Mouse (Mus musculus) myocyte (in vitro differentiated cells): Measurements from ENCODE around the gene Rarg. TPM values are rescaled to one million over a fixed set of nuclear protein-coding genes. Genes with fewer than 3 reads are reported as not detected.

Experiments
- H3K27me3 ChIP-seq: one replicate; pipeline ENCODE4 v1.6.1; 2011; ENCODE audit not compliant: control insufficient read depth, insufficient read depth, insufficient read length
- H3K36me3 ChIP-seq: one replicate; pipeline ENCODE4 v1.6.1; 2011; ENCODE audit not compliant: control insufficient read depth, insufficient read depth
- H3K4me2 ChIP-seq: one replicate; pipeline ENCODE4 v1.6.1; 2011; ENCODE audit warnings: low read depth, control low read depth
- H3K4me3 ChIP-seq: one replicate; pipeline ENCODE4 v1.5.1; 2011; ENCODE audit warnings: mild to moderate bottlenecking, control low read depth, moderate library complexity
- H3K79me2 ChIP-seq: one replicate; pipeline ENCODE4 v1.6.1; 2011; ENCODE audit not compliant: control insufficient read depth, insufficient read depth
- H3ac ChIP-seq: one replicate; pipeline ENCODE4 v1.6.1; 2011; ENCODE audit not compliant: control insufficient read depth, insufficient read length
- CEBPB ChIP-seq: IDR thresholded peaks from 2 replicates; pipeline ENCODE4 v1.6.1; 2011; ENCODE audit warnings: mild to moderate bottlenecking, moderate library complexity; ENCODE audit not compliant: poor library complexity, insufficient read depth, severe bottlenecking
- E2F4 ChIP-seq: IDR thresholded peaks from one replicate; pipeline ENCODE4 v1.6.1; 2011; ENCODE audit warnings: mild to moderate bottlenecking, control low read depth, moderate library complexity; ENCODE audit not compliant: insufficient read depth
- MAX ChIP-seq: IDR thresholded peaks from one replicate; pipeline ENCODE4 v1.6.1; 2011; ENCODE audit warnings: low read depth, mild to moderate bottlenecking, control low read depth
- MYOD1 ChIP-seq, 3 experiments: IDR thresholded peaks; one replicate each; pipeline ENCODE4 v1.6.1; 2011; ENCODE audit warnings: control low read depth in 2 of 3, low read depth in 2 of 3, mild to moderate bottlenecking in 2 of 3, moderate library complexity in 1 of 3; ENCODE audit not compliant: insufficient read length in 2 of 3, control insufficient read depth in 1 of 3
- MYOG ChIP-seq, 3 experiments: IDR thresholded peaks; one replicate each; pipeline ENCODE4 v1.6.1; 2011; ENCODE audit warnings: control low read depth in 2 of 3, low read depth in 2 of 3, mild to moderate bottlenecking in 2 of 3; ENCODE audit not compliant: insufficient read length in 2 of 3, control insufficient read depth in 1 of 3, insufficient read depth in 1 of 3
- POLR2A ChIP-seq: IDR thresholded peaks from one replicate; pipeline ENCODE4 v1.6.1; 2011; ENCODE audit warnings: low read depth, mild to moderate bottlenecking, control low read depth, moderate library complexity; ENCODE audit not compliant: insufficient read length
- POLR2AphosphoS2 ChIP-seq: IDR thresholded peaks from one replicate; pipeline ENCODE4 v1.6.1; 2011; ENCODE audit warnings: low read depth, control low read depth; ENCODE audit not compliant: insufficient read length
- REST ChIP-seq: IDR thresholded peaks from one replicate; pipeline ENCODE4 v1.6.1; 2011; ENCODE audit warnings: mild to moderate bottlenecking, control low read depth, moderate library complexity; ENCODE audit not compliant: insufficient read depth, insufficient read length
- SRF ChIP-seq: IDR thresholded peaks from one replicate; pipeline ENCODE4 v1.6.1; 2011; ENCODE audit warnings: low read depth; ENCODE audit not compliant: control insufficient read depth, insufficient read length
- TCF12 ChIP-seq: IDR thresholded peaks from one replicate; pipeline ENCODE4 v1.6.1; 2011; ENCODE audit warnings: mild to moderate bottlenecking, control low read depth; ENCODE audit not compliant: poor library complexity, insufficient read depth, severe bottlenecking
- TCF3 ChIP-seq: IDR thresholded peaks from one replicate; pipeline ENCODE4 v1.6.1; 2011; ENCODE audit warnings: low read depth, control low read depth; ENCODE audit not compliant: insufficient read length
- polyA plus RNA-seq: library from polyadenylated mRNA; unstranded; fragments of >200 nt; fragmentation: generic; extraction: Trizol; gene quantifications from one replicate; pipeline ENCODE4 v1.2.1, GENCODE M21; 2012; ENCODE audit warnings: missing spikeins

Rarg gene
- polyA plus RNA-seq, 1 experiment = 63.8 TPM

GRCm38 (mm10) chr15:102239260-102239590, 18.1 kb downstream of the Rarg start:
- no peak overlapping the region for H3K4me2 ChIP-seq
- no peak overlapping the region for H3ac ChIP-seq
- H3K79me2 ChIP-seq = peaks cover 31% of the 10 kb centered on the region
- peaks cover 43% of the 10 kb centered on the region for H3K36me3 ChIP-seq
- TF ChIP-seq E2F4 = no peak
- TF ChIP-seq MAX = no peak
- TF ChIP-seq MYOD1 (IDR thresholded peaks at IDR 0.05; ENCODE audit: control insufficient read depth in 1 of 3, insufficient read length in 2 of 3, low read depth in 2 of 3) = peak in 2 of 3 experiments; percentile 31 to 47
- TF ChIP-seq MYOG (IDR thresholded peaks at IDR 0.05; ENCODE audit: control insufficient read depth in 1 of 3, insufficient read depth in 1 of 3, insufficient read length in 2 of 3, low read depth in 2 of 3) = peak in 2 of 3 experiments; percentile 10 to 47
- no peak for TF ChIP-seq POLR2A
- no peak for TF ChIP-seq SRF
- TF ChIP-seq CEBPB = no peak
- H3K27me3 ChIP-seq = no peaks in the 10 kb centered on the region
- H3K4me3 ChIP-seq = no peak overlapping the region

- peaks cover 43% of the 10 kb centered on the region for H3K36me3 ChIP-seq
- no peak overlapping the region for H3K4me3 ChIP-seq
- no peaks in the 10 kb centered on the region for H3K27me3 ChIP-seq
- H3ac ChIP-seq = no peak overlapping the region
- H3K4me2 ChIP-seq = no peak overlapping the region
- TF ChIP-seq POLR2AphosphoS2 (no peak), SRF (no peak), POLR2A (no peak), REST (no peak), MAX (no peak), CEBPB (no peak), E2F4 (no peak)
- peaks cover 26% of the 10 kb centered on the region for H3K79me2 ChIP-seq
Measured at GRCm38 (mm10) chr15:102238543-102239259, 18.6 kb downstream of the Rarg start.

- H3ac ChIP-seq = no peak overlapping the region
- H3K36me3 ChIP-seq = peaks cover 34% of the 10 kb centered on the region
- TF ChIP-seq CEBPB (no peak), MYOG (IDR thresholded peaks at IDR 0.05; ENCODE audit: control insufficient read depth in 1 of 3, insufficient read depth in 1 of 3, insufficient read length in 2 of 3, low read depth in 2 of 3) (no peak), TCF12 (no peak), POLR2AphosphoS2 (no peak), TCF3 (no peak), MYOD1 (IDR thresholded peaks at IDR 0.05; ENCODE audit: control insufficient read depth in 1 of 3, insufficient read length in 2 of 3, low read depth in 2 of 3) (no peak), MAX (no peak), E2F4 (no peak), REST (no peak)
- no peak overlapping the region for H3K4me2 ChIP-seq
- no peaks in the 10 kb centered on the region for H3K79me2 ChIP-seq
- no peaks in the 10 kb centered on the region for H3K27me3 ChIP-seq
- H3K4me3 ChIP-seq = no peak overlapping the region
Measured at GRCm38 (mm10) chr15:102235371-102236027, 21.8 kb downstream of the Rarg start.

- Histone ChIP-seq H3K36me3 (peaks cover 29% of the 10 kb centered on the region), H3K4me2 (no peak overlapping the region), H3K79me2 (no peaks in the 10 kb centered on the region), H3K4me3 (no peak overlapping the region), H3ac (no peak overlapping the region), H3K27me3 (no peaks in the 10 kb centered on the region)
- TF ChIP-seq POLR2AphosphoS2 (peak; percentile 60), E2F4 (no peak)
Measured at GRCm38 (mm10) chr15:102233896-102234295, 23.4 kb downstream of the Rarg start.

GRCm38 (mm10) chr15:102232764-102233163, 24.6 kb downstream of the Rarg start:
- H3K79me2 ChIP-seq = no peaks in the 10 kb centered on the region
- H3K4me2 ChIP-seq = no peak overlapping the region
- no peak overlapping the region for H3ac ChIP-seq
- H3K4me3 ChIP-seq = no peak overlapping the region
- TF ChIP-seq TCF3 (no peak), CEBPB (peak; percentile 94)
- H3K27me3 ChIP-seq = no peaks in the 10 kb centered on the region
- H3K36me3 ChIP-seq = peaks cover 18% of the 10 kb centered on the region

- Histone ChIP-seq H3ac (no peak within 1 kb of the TSS), H3K27me3 (no peaks in the 10 kb centered on the region), H3K79me2 (no peaks in the 10 kb centered on the region), H3K36me3 (peaks cover 12% of the 10 kb centered on the region), H3K4me3 (no peak within 1 kb of the TSS), H3K4me2 (peak within 1 kb of the TSS; percentile 56)
- TF ChIP-seq MYOD1 (IDR thresholded peaks at IDR 0.05; ENCODE audit: control insufficient read depth in 1 of 3, insufficient read length in 2 of 3, low read depth in 2 of 3) (peak in 1 of 3 experiments; percentile 8), MYOG (IDR thresholded peaks at IDR 0.05; ENCODE audit: control insufficient read depth in 1 of 3, insufficient read depth in 1 of 3, insufficient read length in 2 of 3, low read depth in 2 of 3) (no peak), POLR2A (no peak), TCF12 (no peak), REST (no peak)
Measured at GRCm38 (mm10) chr15:102231748-102232147, 25.6 kb downstream of the Rarg start, which contains the start of gene Itgb7. TSS of gene Itgb7 (minus strand) at chr15:102231944.
